Mouse (Mus musculus) neural tube, embryonic 13.5 days (tissue): ENCODE measurements around the gene St6galnac5. TPM values are rescaled to one million over a fixed set of nuclear protein-coding genes. Genes with fewer than 3 reads are reported as not detected.

ENCODE experiments used
- ATAC-seq: fragments of 200-750 bp; cut with Nextera tagmentation; 2 replicates; pipeline ENCODE4 v1.8.0; 2017; ENCODE audit warnings: low read depth, mild to moderate bottlenecking, moderate TSS enrichment, moderate library complexity
- H3K27ac ChIP-seq: fragments of 300-500 bp; sonication (generic); replicated peaks from 2 replicates; pipeline ENCODE4 v1.5.1; 2015; ENCODE audit warnings: moderate library complexity, mild to moderate bottlenecking, inconsistent platforms
- H3K27me3 ChIP-seq: fragments of 300-500 bp; sonication (generic); 2 replicates; pipeline ENCODE4 v1.6.1; 2015; ENCODE audit warnings: mild to moderate bottlenecking, inconsistent platforms
- H3K36me3 ChIP-seq: fragments of 300-500 bp; sonication (generic); 2 replicates; pipeline ENCODE4 v1.6.1; 2015; ENCODE audit warnings: mild to moderate bottlenecking, inconsistent platforms
- H3K4me1 ChIP-seq: fragments of 300-500 bp; sonication (generic); replicated peaks from 2 replicates; pipeline ENCODE4 v1.6.1; 2015; ENCODE audit warnings: inconsistent platforms
- H3K4me2 ChIP-seq: fragments of 300-500 bp; sonication (generic); 2 replicates; pipeline ENCODE4 v1.6.1; 2015; ENCODE audit warnings: inconsistent platforms, mild to moderate bottlenecking, moderate library complexity
- H3K4me3 ChIP-seq: fragments of 300-500 bp; sonication (generic); 2 replicates; pipeline ENCODE4 v1.5.1; 2015; ENCODE audit warnings: mild to moderate bottlenecking, inconsistent platforms
- H3K9ac ChIP-seq: fragments of 300-500 bp; sonication (generic); 2 replicates; pipeline ENCODE4 v1.6.1; 2015; ENCODE audit warnings: moderate library complexity, mild to moderate bottlenecking, inconsistent platforms
- H3K9me3 ChIP-seq: fragments of 300-500 bp; sonication (generic); 2 replicates; pipeline ENCODE4 v1.6.1; 2016; ENCODE audit warnings: inconsistent platforms
- WGBS: fragments of 180-500 bp; shearing (Covaris S2); methylation state at CpG from one replicate; pipeline ENCODE4 v1.1.7; 2015; 5-methylcytosine and 5-hydroxymethylcytosine counted together
- polyA plus RNA-seq: library from polyadenylated mRNA; unstranded; fragments of >200 nt; fragmentation: Nextera tagmentation; extraction: Ambion mirVana; gene quantifications from 2 replicates; pipeline ENCODE4 v1.2.1, GENCODE M21; 2015

The St6galnac5 gene
- polyA plus RNA-seq, 1 experiment from 2014 or later: 11.0 TPM

- no peaks in the 10 kb centered on the region for H3K27me3 ChIP-seq
- H3K4me2 ChIP-seq: no peak overlapping the region
- H3K36me3 ChIP-seq: no peaks in the 10 kb centered on the region
- 85% methylated on average over 7 of the region's 7 CpGs for WGBS
- no peaks in the 10 kb centered on the region for H3K9me3 ChIP-seq
- H3K4me3 ChIP-seq: no peak overlapping the region
- no peak overlapping the region for H3K9ac ChIP-seq
- no peak for ATAC-seq
- H3K4me1 ChIP-seq: peaks cover 7% of the 10 kb centered on the region
- no peak overlapping the region for H3K27ac ChIP-seq
Observed at GRCm38 (mm10) chr3:152948556-152948955, 33.5 kb downstream of the St6galnac5 start.

- Histone ChIP-seq H3K36me3 (no peaks in the 10 kb centered on the region), H3K27ac (no peak overlapping the region), H3K9me3 (no peaks in the 10 kb centered on the region), H3K4me3 (no peak overlapping the region), H3K4me1 (peaks cover 18% of the 10 kb centered on the region), H3K4me2 (no peak overlapping the region), H3K27me3 (no peaks in the 10 kb centered on the region), H3K9ac (no peak overlapping the region)
- WGBS: 67% methylated on average over 11 of the region's 11 CpGs
- no peak for ATAC-seq
Observed at GRCm38 (mm10) chr3:152947031-152947640, 34.9 kb downstream of the St6galnac5 start.

GRCm38 (mm10) chr3:152944766-152945165 lies 37.3 kb downstream of the St6galnac5 start:
- no peak for ATAC-seq
- no peaks in the 10 kb centered on the region for H3K36me3 ChIP-seq
- H3K27ac ChIP-seq: no peak overlapping the region
- no peaks in the 10 kb centered on the region for H3K27me3 ChIP-seq
- no peak overlapping the region for H3K4me2 ChIP-seq
- H3K9me3 ChIP-seq: no peaks in the 10 kb centered on the region
- WGBS: 79% methylated on average over 3 of the region's 3 CpGs
- no peak overlapping the region for H3K9ac ChIP-seq
- H3K4me3 ChIP-seq: no peak overlapping the region
- H3K4me1 ChIP-seq: peaks cover 18% of the 10 kb centered on the region

GRCm38 (mm10) chr3:152942985-152943384 lies 39.1 kb downstream of the St6galnac5 start:
- ATAC-seq: no peak
- H3K4me1 ChIP-seq: peaks cover 18% of the 10 kb centered on the region
- no peak overlapping the region for H3K4me2 ChIP-seq
- no peaks in the 10 kb centered on the region for H3K9me3 ChIP-seq
- no peak overlapping the region for H3K4me3 ChIP-seq
- no peak overlapping the region for H3K9ac ChIP-seq
- 58% methylated on average over 11 of the region's 11 CpGs for WGBS
- H3K27ac ChIP-seq: no peak overlapping the region
- no peaks in the 10 kb centered on the region for H3K27me3 ChIP-seq
- no peaks in the 10 kb centered on the region for H3K36me3 ChIP-seq

GRCm38 (mm10) chr3:152941671-152942070 lies 40.4 kb downstream of the St6galnac5 start:
- Histone ChIP-seq H3K4me3 (no peak overlapping the region), H3K4me1 (peaks cover 18% of the 10 kb centered on the region), H3K9me3 (no peaks in the 10 kb centered on the region), H3K4me2 (no peak overlapping the region), H3K36me3 (no peaks in the 10 kb centered on the region), H3K27ac (no peak overlapping the region), H3K9ac (no peak overlapping the region), H3K27me3 (no peaks in the 10 kb centered on the region)
- 91% methylated on average over 5 of the region's 5 CpGs for WGBS
- ATAC-seq: no peak

- 93% methylated on average over 3 of the region's 3 CpGs for WGBS
- Histone ChIP-seq H3K36me3 (no peaks in the 10 kb centered on the region), H3K9me3 (no peaks in the 10 kb centered on the region), H3K4me1 (no peaks in the 10 kb centered on the region), H3K9ac (no peak overlapping the region), H3K27ac (no peak overlapping the region), H3K4me2 (no peak overlapping the region), H3K27me3 (no peaks in the 10 kb centered on the region), H3K4me3 (no peak overlapping the region)
- ATAC-seq: no peak
Observed at GRCm38 (mm10) chr3:152936313-152936712, 45.7 kb downstream of the St6galnac5 start.

- no peaks in the 10 kb centered on the region for H3K27me3 ChIP-seq
- no peak overlapping the region for H3K4me2 ChIP-seq
- no peak overlapping the region for H3K27ac ChIP-seq
- H3K4me1 ChIP-seq: peaks cover 6% of the 10 kb centered on the region
- no peak overlapping the region for H3K4me3 ChIP-seq
- no peak overlapping the region for H3K9ac ChIP-seq
- WGBS: 94% methylated on average over 3 of the region's 3 CpGs
- H3K9me3 ChIP-seq: no peaks in the 10 kb centered on the region
- no peak for ATAC-seq
- no peaks in the 10 kb centered on the region for H3K36me3 ChIP-seq
Observed at GRCm38 (mm10) chr3:152933737-152934136, 48.3 kb downstream of the St6galnac5 start.

GRCm38 (mm10) chr3:152932544-152932943 lies 49.5 kb downstream of the St6galnac5 start:
- H3K27me3 ChIP-seq: no peaks in the 10 kb centered on the region
- WGBS: 89% methylated on average over 2 of the region's 2 CpGs
- no peak for ATAC-seq
- H3K9ac ChIP-seq: no peak overlapping the region
- peaks cover 17% of the 10 kb centered on the region for H3K4me1 ChIP-seq
- no peaks in the 10 kb centered on the region for H3K9me3 ChIP-seq
- H3K27ac ChIP-seq: no peak overlapping the region
- H3K4me2 ChIP-seq: no peak overlapping the region
- H3K36me3 ChIP-seq: no peaks in the 10 kb centered on the region
- H3K4me3 ChIP-seq: no peak overlapping the region

GRCm38 (mm10) chr3:152932096-152932495 lies 50.0 kb downstream of the St6galnac5 start:
- Histone ChIP-seq H3K9me3 (no peaks in the 10 kb centered on the region), H3K9ac (no peak overlapping the region), H3K36me3 (no peaks in the 10 kb centered on the region), H3K27ac (no peak overlapping the region), H3K4me3 (no peak overlapping the region), H3K4me1 (peaks cover 22% of the 10 kb centered on the region), H3K27me3 (no peaks in the 10 kb centered on the region), H3K4me2 (no peak overlapping the region)
- 77% methylated on average over 4 of the region's 4 CpGs for WGBS
- ATAC-seq: no peak

GRCm38 (mm10) chr3:152931354-152931753 lies 50.7 kb downstream of the St6galnac5 start:
- Histone ChIP-seq H3K27me3 (no peaks in the 10 kb centered on the region), H3K36me3 (no peaks in the 10 kb centered on the region), H3K4me1 (peaks cover 22% of the 10 kb centered on the region), H3K4me2 (no peak overlapping the region), H3K9ac (no peak overlapping the region), H3K27ac (no peak overlapping the region), H3K4me3 (no peak overlapping the region), H3K9me3 (no peaks in the 10 kb centered on the region)
- ATAC-seq: no peak
- WGBS: 82% methylated on average over 3 of the region's 3 CpGs

- Histone ChIP-seq H3K9ac (no peak overlapping the region), H3K27ac (no peak overlapping the region), H3K36me3 (no peaks in the 10 kb centered on the region), H3K4me1 (peaks cover 22% of the 10 kb centered on the region), H3K4me3 (no peak overlapping the region), H3K9me3 (no peaks in the 10 kb centered on the region), H3K27me3 (no peaks in the 10 kb centered on the region), H3K4me2 (no peak overlapping the region)
- 85% methylated on average over 7 of the region's 7 CpGs for WGBS
- no peak for ATAC-seq
Observed at GRCm38 (mm10) chr3:152929788-152930281, 52.2 kb downstream of the St6galnac5 start.

- ATAC-seq: no peak
- Histone ChIP-seq H3K36me3 (no peaks in the 10 kb centered on the region), H3K4me2 (no peak overlapping the region), H3K9me3 (no peaks in the 10 kb centered on the region), H3K27me3 (no peaks in the 10 kb centered on the region), H3K9ac (no peak overlapping the region), H3K27ac (no peak overlapping the region), H3K4me3 (no peak overlapping the region), H3K4me1 (peaks cover 22% of the 10 kb centered on the region)
- WGBS: 77% methylated on average over 10 of the region's 10 CpGs
Observed at GRCm38 (mm10) chr3:152929256-152929787, 52.7 kb downstream of the St6galnac5 start.
